Mouse (Mus musculus) erythroblast, embryonic 14.5 days (primary cell): ENCODE measurements around the gene Dnajb13.

ENCODE experiments used
- GATA1 ChIP-seq: IDR thresholded peaks from 2 replicates; pipeline ENCODE4 v1.6.1; 2012; ENCODE audit warnings: low read length, inconsistent platforms, mixed read lengths
- TAL1 ChIP-seq: IDR thresholded peaks from 3 replicates; pipeline ENCODE4 v1.6.1; 2012; ENCODE audit warnings: low read length, inconsistent platforms, mixed read lengths

DNA sequence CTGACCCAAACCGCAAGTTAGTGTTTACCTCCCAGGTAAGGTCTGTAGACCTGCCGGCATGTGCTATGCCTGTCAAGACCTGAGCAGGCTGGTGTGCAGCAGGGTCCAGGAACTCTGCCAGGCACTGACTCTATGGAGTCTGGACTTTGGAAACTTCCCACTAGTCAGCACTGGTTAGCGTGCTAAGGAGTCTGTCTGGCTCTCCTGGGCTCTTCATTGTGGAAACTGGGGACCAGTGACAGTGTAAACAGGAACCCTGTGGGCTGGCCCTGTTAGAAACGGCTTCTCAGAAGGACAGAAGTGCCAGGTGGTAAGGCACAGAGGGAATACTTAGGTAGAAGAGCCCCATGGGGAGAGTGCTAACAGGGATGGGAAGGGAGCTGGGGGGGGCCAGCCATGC, 49.5 kb downstream of the Dnajb13 start:
- TF ChIP-seq GATA1 = no peak
- no peak for TF ChIP-seq TAL1
